Mouse (Mus musculus): Measurements from ENCODE around the gene Cmah. TPM values are rescaled to one million over a fixed set of nuclear protein-coding genes. Genes with fewer than 3 reads are reported as not detected.

Gene Cmah
- polyA plus RNA-seq, 1 experiment from 2014 or later, result 0.13 TPM

GRCm38 (mm10) chr13:24507156-24507555, 180.0 kb downstream of the Cmah start:
- no peak overlapping the region for H3K27ac ChIP-seq (replicated peaks; ENCODE audit: low read depth, low read length)
- no peak for ATAC-seq (ENCODE audit: insufficient number of reproducible peaks, low FRiP score, low TSS enrichment, low read depth)
- DNase-seq (ENCODE audit: low spot score), result no peak
- 81% methylated on average over 6 of the region's 6 CpGs for WGBS
- H3K4me1 ChIP-seq (ENCODE audit: control insufficient read depth, insufficient read depth, low read length), result no peaks in the 10 kb centered on the region
- no peaks in the 10 kb centered on the region for H3K36me3 ChIP-seq (ENCODE audit: control insufficient read depth, insufficient read depth, low read length)
- no peak overlapping the region for H3K9ac ChIP-seq (ENCODE audit: low read length)
- H3K4me2 ChIP-seq (ENCODE audit: low read depth, severe bottlenecking), result no peak overlapping the region
- no peaks in the 10 kb centered on the region for H3K9me3 ChIP-seq (ENCODE audit: control insufficient read depth, low read length)
- no peaks in the 10 kb centered on the region for H3K27me3 ChIP-seq (ENCODE audit: control insufficient read depth, insufficient read depth, low read length)
- H3K4me3 ChIP-seq (ENCODE audit: low read depth, low read length), result no peak overlapping the region

- DNase-seq (ENCODE audit: low spot score), result no peak
- Histone ChIP-seq H3K9me3 (ENCODE audit: control insufficient read depth, low read length) (no peaks in the 10 kb centered on the region), H3K27ac (replicated peaks; ENCODE audit: low read depth, low read length) (no peak overlapping the region), H3K4me2 (ENCODE audit: low read depth, severe bottlenecking) (no peak overlapping the region), H3K36me3 (ENCODE audit: control insufficient read depth, insufficient read depth, low read length) (no peaks in the 10 kb centered on the region), H3K27me3 (ENCODE audit: control insufficient read depth, insufficient read depth, low read length) (no peaks in the 10 kb centered on the region), H3K4me1 (ENCODE audit: control insufficient read depth, insufficient read depth, low read length) (no peaks in the 10 kb centered on the region), H3K9ac (ENCODE audit: low read length) (no peak overlapping the region), H3K4me3 (ENCODE audit: low read depth, low read length) (no peak overlapping the region)
- 78% methylated on average over 1 of the region's 1 CpGs for WGBS
- no peak for ATAC-seq (ENCODE audit: insufficient number of reproducible peaks, low FRiP score, low TSS enrichment, low read depth)
Observed at GRCm38 (mm10) chr13:24508917-24509316, 181.7 kb downstream of the Cmah start.

- DNase-seq (ENCODE audit: low spot score) (no peak), ATAC-seq (ENCODE audit: insufficient number of reproducible peaks, low FRiP score, low TSS enrichment, low read depth) (no peak)
- no peak overlapping the region for H3K4me3 ChIP-seq (ENCODE audit: low read depth, low read length)
- H3K9me3 ChIP-seq (ENCODE audit: control insufficient read depth, low read length), result no peaks in the 10 kb centered on the region
- H3K36me3 ChIP-seq (ENCODE audit: control insufficient read depth, insufficient read depth, low read length), result no peaks in the 10 kb centered on the region
- H3K27me3 ChIP-seq (ENCODE audit: control insufficient read depth, insufficient read depth, low read length), result no peaks in the 10 kb centered on the region
- no peaks in the 10 kb centered on the region for H3K4me1 ChIP-seq (ENCODE audit: control insufficient read depth, insufficient read depth, low read length)
- H3K27ac ChIP-seq (replicated peaks; ENCODE audit: low read depth, low read length), result no peak overlapping the region
- WGBS, result 82% methylated on average over 1 of the region's 1 CpGs
- no peak overlapping the region for H3K9ac ChIP-seq (ENCODE audit: low read length)
- H3K4me2 ChIP-seq (ENCODE audit: low read depth, severe bottlenecking), result no peak overlapping the region
Observed at GRCm38 (mm10) chr13:24511367-24511766, 184.2 kb downstream of the Cmah start.

- H3K36me3 ChIP-seq (ENCODE audit: control insufficient read depth, insufficient read depth, low read length), result no peaks in the 10 kb centered on the region
- H3K9me3 ChIP-seq (ENCODE audit: control insufficient read depth, low read length), result no peaks in the 10 kb centered on the region
- no peak overlapping the region for H3K4me2 ChIP-seq (ENCODE audit: low read depth, severe bottlenecking)
- no peak overlapping the region for H3K9ac ChIP-seq (ENCODE audit: low read length)
- WGBS, result 87% methylated on average over 14 of the region's 14 CpGs
- ATAC-seq (ENCODE audit: insufficient number of reproducible peaks, low FRiP score, low TSS enrichment, low read depth) (no peak), DNase-seq (ENCODE audit: low spot score) (no peak)
- no peak overlapping the region for H3K27ac ChIP-seq (replicated peaks; ENCODE audit: low read depth, low read length)
- no peaks in the 10 kb centered on the region for H3K4me1 ChIP-seq (ENCODE audit: control insufficient read depth, insufficient read depth, low read length)
- no peaks in the 10 kb centered on the region for H3K27me3 ChIP-seq (ENCODE audit: control insufficient read depth, insufficient read depth, low read length)
- no peak overlapping the region for H3K4me3 ChIP-seq (ENCODE audit: low read depth, low read length)
Observed at GRCm38 (mm10) chr13:24511932-24512520, 184.8 kb downstream of the Cmah start.

DNA sequence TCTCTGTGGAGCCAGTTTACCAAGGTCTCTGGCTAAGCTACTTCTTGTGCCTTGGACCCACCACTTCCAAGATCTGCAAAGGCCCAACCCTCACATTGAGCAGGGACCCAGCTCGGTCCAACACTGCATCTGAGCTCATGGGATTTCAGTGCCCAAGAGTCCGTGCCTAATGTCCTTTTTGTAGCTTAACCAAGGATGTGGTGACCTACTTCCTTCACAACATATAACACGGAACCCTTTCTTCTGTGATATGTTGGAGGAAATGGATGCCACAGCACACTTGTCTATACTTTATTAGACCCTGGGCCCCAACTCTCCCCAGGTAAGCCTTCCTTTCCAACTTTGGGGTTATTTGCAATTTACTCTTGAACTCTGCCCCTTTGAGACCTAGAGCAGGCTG, 186.5 kb downstream of the Cmah start:
- no peak overlapping the region for H3K9ac ChIP-seq (ENCODE audit: low read length)
- no peaks in the 10 kb centered on the region for H3K9me3 ChIP-seq (ENCODE audit: control insufficient read depth, low read length)
- no peaks in the 10 kb centered on the region for H3K27me3 ChIP-seq (ENCODE audit: control insufficient read depth, insufficient read depth, low read length)
- no peak overlapping the region for H3K4me3 ChIP-seq (ENCODE audit: low read depth, low read length)
- no peak overlapping the region for H3K4me2 ChIP-seq (ENCODE audit: low read depth, severe bottlenecking)
- no peaks in the 10 kb centered on the region for H3K36me3 ChIP-seq (ENCODE audit: control insufficient read depth, insufficient read depth, low read length)
- no peaks in the 10 kb centered on the region for H3K4me1 ChIP-seq (ENCODE audit: control insufficient read depth, insufficient read depth, low read length)
- no peak overlapping the region for H3K27ac ChIP-seq (replicated peaks; ENCODE audit: low read depth, low read length)
- 93% methylated on average over 3 of the region's 3 CpGs for WGBS
- DNase-seq (ENCODE audit: low spot score) (no peak), ATAC-seq (ENCODE audit: insufficient number of reproducible peaks, low FRiP score, low TSS enrichment, low read depth) (no peak)

- WGBS, result 49% methylated on average over 6 of the region's 6 CpGs
- no peak overlapping the region for H3K27ac ChIP-seq (replicated peaks; ENCODE audit: low read depth, low read length)
- ATAC-seq (ENCODE audit: insufficient number of reproducible peaks, low FRiP score, low TSS enrichment, low read depth), result no peak
Observed at GRCm38 (mm10) chr13:24515101-24515675, 188.0 kb downstream of the Cmah start.

DNA sequence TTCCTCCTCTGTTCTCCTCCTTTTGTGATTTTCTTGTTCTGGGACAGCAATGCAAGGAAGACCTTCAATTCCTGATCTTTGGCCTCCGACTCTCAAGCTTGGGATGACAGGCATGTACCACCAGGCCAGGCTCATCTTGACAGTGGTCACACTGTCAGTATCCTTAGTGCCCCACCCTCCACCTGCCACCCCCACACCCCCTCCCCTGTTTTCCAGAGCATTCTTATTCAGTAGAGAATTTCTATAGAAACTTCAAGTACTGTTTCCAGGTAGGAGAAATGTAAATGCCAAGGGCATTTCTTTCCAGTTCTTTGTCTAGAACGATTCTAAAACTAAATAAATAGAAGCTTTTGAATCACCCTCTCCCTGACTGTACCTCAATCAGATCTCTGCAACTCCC, 190.6 kb downstream of the Cmah start:
- H3K27me3 ChIP-seq (ENCODE audit: control insufficient read depth, insufficient read depth, low read length), result no peaks in the 10 kb centered on the region
- H3K9me3 ChIP-seq (ENCODE audit: control insufficient read depth, low read length), result no peaks in the 10 kb centered on the region
- ATAC-seq (ENCODE audit: insufficient number of reproducible peaks, low FRiP score, low TSS enrichment, low read depth) (no peak), DNase-seq (ENCODE audit: low spot score) (no peak)
- H3K4me1 ChIP-seq (ENCODE audit: control insufficient read depth, insufficient read depth, low read length), result no peaks in the 10 kb centered on the region
- no peak overlapping the region for H3K4me2 ChIP-seq (ENCODE audit: low read depth, severe bottlenecking)
- H3K4me3 ChIP-seq (ENCODE audit: low read depth, low read length), result no peak overlapping the region
- 89% methylated on average over 2 of the region's 2 CpGs for WGBS
- H3K36me3 ChIP-seq (ENCODE audit: control insufficient read depth, insufficient read depth, low read length), result no peaks in the 10 kb centered on the region
- H3K27ac ChIP-seq (replicated peaks; ENCODE audit: low read depth, low read length), result no peak overlapping the region
- no peak overlapping the region for H3K9ac ChIP-seq (ENCODE audit: low read length)

More at GRCm38 (mm10) chr13:24515101-24515675, 188.0 kb downstream of the Cmah start:
- no peak overlapping the region for H3K9ac ChIP-seq (ENCODE audit: low read length)
- H3K4me3 ChIP-seq (ENCODE audit: low read depth, low read length), result no peak overlapping the region
- no peaks in the 10 kb centered on the region for H3K4me1 ChIP-seq (ENCODE audit: control insufficient read depth, insufficient read depth, low read length)
- H3K36me3 ChIP-seq (ENCODE audit: control insufficient read depth, insufficient read depth, low read length), result no peaks in the 10 kb centered on the region
- no peaks in the 10 kb centered on the region for H3K9me3 ChIP-seq (ENCODE audit: control insufficient read depth, low read length)
- H3K4me2 ChIP-seq (ENCODE audit: low read depth, severe bottlenecking), result no peak overlapping the region
- DNase-seq (ENCODE audit: low spot score), result no peak
- no peaks in the 10 kb centered on the region for H3K27me3 ChIP-seq (ENCODE audit: control insufficient read depth, insufficient read depth, low read length)

- WGBS, result 35% methylated on average over 6 of the region's 6 CpGs
- Histone ChIP-seq H3K9me3 (ENCODE audit: control insufficient read depth, low read length) (no peaks in the 10 kb centered on the region), H3K4me3 (ENCODE audit: low read depth, low read length) (no peak overlapping the region), H3K36me3 (ENCODE audit: control insufficient read depth, insufficient read depth, low read length) (no peaks in the 10 kb centered on the region), H3K9ac (ENCODE audit: low read length) (no peak overlapping the region), H3K27ac (replicated peaks; ENCODE audit: low read depth, low read length) (no peak overlapping the region), H3K4me2 (ENCODE audit: low read depth, severe bottlenecking) (no peak overlapping the region), H3K27me3 (ENCODE audit: control insufficient read depth, insufficient read depth, low read length) (no peaks in the 10 kb centered on the region), H3K4me1 (ENCODE audit: control insufficient read depth, insufficient read depth, low read length) (no peaks in the 10 kb centered on the region)
- ATAC-seq (ENCODE audit: insufficient number of reproducible peaks, low FRiP score, low TSS enrichment, low read depth) (no peak), DNase-seq (ENCODE audit: low spot score) (peak; percentile 53)
Observed at GRCm38 (mm10) chr13:24518887-24519286, 191.7 kb downstream of the Cmah start.
